Mouse (Mus musculus): ENCODE results near the gene Hspa1a. TPM values are rescaled to one million over a fixed set of nuclear protein-coding genes. Genes with fewer than 3 reads are reported as not detected.
"Not testable (repeated sequence)": the region's sequence is repeated elsewhere in the genome, so short reads cannot be mapped to it uniquely, and the experiment has no call there.

The Hspa1a gene
- polyA plus RNA-seq, 1 experiment = 1.9 TPM

- TF ChIP-seq POLR2A (IDR thresholded peaks at IDR 0.05; ENCODE audit: insufficient read depth, low read length) = no peak
- no peak for TF ChIP-seq EP300 (IDR thresholded peaks at IDR 0.05; ENCODE audit: insufficient read depth, low read depth, low read length)
- H3K36me3 ChIP-seq (ENCODE audit: control insufficient read depth, insufficient read depth, low read length, poor library complexity, severe bottlenecking) = no peaks in the 10 kb centered on the region
- no peak overlapping the region for H3K4me3 ChIP-seq (ENCODE audit: low read depth, low read length)
- no peaks in the 10 kb centered on the region for H3K4me1 ChIP-seq (ENCODE audit: control insufficient read depth, insufficient read depth, low read length)
- no peak overlapping the region for H3K9ac ChIP-seq (ENCODE audit: low read depth, poor library complexity, severe bottlenecking)
- no peaks in the 10 kb centered on the region for H3K27me3 ChIP-seq (ENCODE audit: control insufficient read depth, insufficient read depth, low read length, poor library complexity, severe bottlenecking)
- H3K27ac ChIP-seq (ENCODE audit: insufficient read depth, low read length) = no peak overlapping the region
- H3K9me3 ChIP-seq (replicated peaks; ENCODE audit: control insufficient read depth, insufficient read depth, low read length, poor library complexity, severe bottlenecking) = no peaks in the 10 kb centered on the region
Measured at GRCm38 (mm10) chr17:34975581-34976492, 3.9 kb upstream of the Hspa1a start.

- not testable (repeated sequence) for H3K27ac ChIP-seq (ENCODE audit: insufficient read depth, low read length); H3K9me3 ChIP-seq (replicated peaks; ENCODE audit: control insufficient read depth, insufficient read depth, low read length, poor library complexity, severe bottlenecking); H3K27me3 ChIP-seq (ENCODE audit: control insufficient read depth, insufficient read depth, low read length, poor library complexity, severe bottlenecking); H3K36me3 ChIP-seq (ENCODE audit: control insufficient read depth, insufficient read depth, low read length, poor library complexity, severe bottlenecking); H3K9ac ChIP-seq (ENCODE audit: low read depth, poor library complexity, severe bottlenecking); H3K4me1 ChIP-seq (ENCODE audit: control insufficient read depth, insufficient read depth, low read length)
- H3K4me3 ChIP-seq (ENCODE audit: low read depth, low read length) = peak overlapping the region; percentile 58
Measured at GRCm38 (mm10) chr17:34971694-34972068, 275 bp downstream of the Hspa1a start.

GRCm38 (mm10) chr17:34970850-34971249 lies 1.1 kb downstream of the Hspa1a start:
- not testable (repeated sequence) for H3K36me3 ChIP-seq (ENCODE audit: control insufficient read depth, insufficient read depth, low read length, poor library complexity, severe bottlenecking); H3K9ac ChIP-seq (ENCODE audit: low read depth, poor library complexity, severe bottlenecking); H3K4me1 ChIP-seq (ENCODE audit: control insufficient read depth, insufficient read depth, low read length); H3K4me3 ChIP-seq (ENCODE audit: low read depth, low read length); H3K27me3 ChIP-seq (ENCODE audit: control insufficient read depth, insufficient read depth, low read length, poor library complexity, severe bottlenecking); H3K27ac ChIP-seq (ENCODE audit: insufficient read depth, low read length); H3K9me3 ChIP-seq (replicated peaks; ENCODE audit: control insufficient read depth, insufficient read depth, low read length, poor library complexity, severe bottlenecking)

GRCm38 (mm10) chr17:34969822-34970221 lies 2.1 kb downstream of the Hspa1a start, which contains the start of gene Gm20481:
Gm20481 (plus strand) TSS chr17:34969912.
- H3K4me3 ChIP-seq (ENCODE audit: low read depth, low read length); H3K9me3 ChIP-seq (replicated peaks; ENCODE audit: control insufficient read depth, insufficient read depth, low read length, poor library complexity, severe bottlenecking); H3K4me1 ChIP-seq (ENCODE audit: control insufficient read depth, insufficient read depth, low read length); H3K27ac ChIP-seq (ENCODE audit: insufficient read depth, low read length); H3K36me3 ChIP-seq (ENCODE audit: control insufficient read depth, insufficient read depth, low read length, poor library complexity, severe bottlenecking); H3K9ac ChIP-seq (ENCODE audit: low read depth, poor library complexity, severe bottlenecking); H3K27me3 ChIP-seq (ENCODE audit: control insufficient read depth, insufficient read depth, low read length, poor library complexity, severe bottlenecking): not testable (repeated sequence)

- TF ChIP-seq EP300 (IDR thresholded peaks at IDR 0.05; ENCODE audit: insufficient read depth, low read depth, low read length) (no peak), CTCF (IDR thresholded peaks at IDR 0.05; ENCODE audit: low read depth, low read length) (no peak), POLR2A (IDR thresholded peaks at IDR 0.05; ENCODE audit: insufficient read depth, low read length) (no peak)
- Histone ChIP-seq H3K27me3 (ENCODE audit: control insufficient read depth, insufficient read depth, low read length, poor library complexity, severe bottlenecking) (0 out of 2 replicates have a peak, but pooled peaks cover 2% of the 10 kb centered on the region), H3K27ac (ENCODE audit: insufficient read depth, low read length) (0 out of 2 replicates have a peak overlapping the region, but pooled peaks have one; percentile 4)
Measured at GRCm38 (mm10) chr17:34965627-34966026, 6.3 kb downstream of the Hspa1a start.

GRCm38 (mm10) chr17:34964640-34965049 lies 7.3 kb downstream of the Hspa1a start:
- Histone ChIP-seq H3K9me3 (replicated peaks; ENCODE audit: control insufficient read depth, insufficient read depth, low read length, poor library complexity, severe bottlenecking) (no peaks in the 10 kb centered on the region), H3K27me3 (ENCODE audit: control insufficient read depth, insufficient read depth, low read length, poor library complexity, severe bottlenecking) (0 out of 2 replicates have a peak, but pooled peaks cover 2% of the 10 kb centered on the region)

More at GRCm38 (mm10) chr17:34965627-34966026, 6.3 kb downstream of the Hspa1a start:
- Histone ChIP-seq H3K9me3 (replicated peaks; ENCODE audit: control insufficient read depth, insufficient read depth, low read length, poor library complexity, severe bottlenecking) (no peaks in the 10 kb centered on the region), H3K4me3 (ENCODE audit: low read depth, low read length) (no peak overlapping the region), H3K4me1 (ENCODE audit: control insufficient read depth, insufficient read depth, low read length) (peaks cover 5% of the 10 kb centered on the region), H3K9ac (ENCODE audit: low read depth, poor library complexity, severe bottlenecking) (no peak overlapping the region), H3K36me3 (ENCODE audit: control insufficient read depth, insufficient read depth, low read length, poor library complexity, severe bottlenecking) (no peaks in the 10 kb centered on the region)

More at GRCm38 (mm10) chr17:34964640-34965049, 7.3 kb downstream of the Hspa1a start:
- Histone ChIP-seq H3K36me3 (ENCODE audit: control insufficient read depth, insufficient read depth, low read length, poor library complexity, severe bottlenecking) (no peaks in the 10 kb centered on the region), H3K4me1 (ENCODE audit: control insufficient read depth, insufficient read depth, low read length) (peaks cover 5% of the 10 kb centered on the region), H3K27ac (ENCODE audit: insufficient read depth, low read length) (peak overlapping the region; percentile 81), H3K4me3 (ENCODE audit: low read depth, low read length) (no peak overlapping the region), H3K9ac (ENCODE audit: low read depth, poor library complexity, severe bottlenecking) (no peak overlapping the region)
- TF ChIP-seq POLR2A (IDR thresholded peaks at IDR 0.05; ENCODE audit: insufficient read depth, low read length) (no peak), EP300 (IDR thresholded peaks at IDR 0.05; ENCODE audit: insufficient read depth, low read depth, low read length) (0 out of 2 replicates have a peak, but pooled peaks have one; percentile 38), CTCF (IDR thresholded peaks at IDR 0.05; ENCODE audit: low read depth, low read length) (no peak)

Data from ES-Bruce4 (cell line).